Mouse (Mus musculus) embryonic facial prominence, embryonic 13.5 days (tissue): ENCODE data around the gene Marf1. TPM values are rescaled to one million over a fixed set of nuclear protein-coding genes. Genes with fewer than 3 reads are reported as not detected.
"Not testable (repeated sequence)": the region's sequence is repeated elsewhere in the genome, so short reads cannot be mapped to it uniquely, and the experiment has no call there.

Experiments used
- ATAC-seq: fragments of 200-750 bp; cut with Nextera tagmentation; 2 replicates; pipeline ENCODE4 v1.8.0; 2017; ENCODE audit warnings: low read depth; ENCODE audit not compliant: insufficient number of reproducible peaks, insufficient read depth, low FRiP score, low TSS enrichment
- H3K27ac ChIP-seq: fragments of 300-500 bp; sonication (generic); 2 replicates; pipeline ENCODE4 v1.5.1; 2015; ENCODE audit warnings: moderate library complexity, mild to moderate bottlenecking, inconsistent platforms
- H3K27me3 ChIP-seq: fragments of 300-500 bp; sonication (generic); 2 replicates; pipeline ENCODE4 v1.6.1; 2015; ENCODE audit warnings: mild to moderate bottlenecking, inconsistent platforms
- H3K36me3 ChIP-seq: fragments of 300-500 bp; sonication (generic); 2 replicates; pipeline ENCODE4 v1.6.1; 2015; ENCODE audit warnings: mild to moderate bottlenecking, inconsistent platforms
- H3K4me1 ChIP-seq: fragments of 300-500 bp; sonication (generic); 2 replicates; pipeline ENCODE4 v1.6.1; 2015; ENCODE audit warnings: inconsistent platforms
- H3K4me2 ChIP-seq: fragments of 300-500 bp; sonication (generic); 2 replicates; pipeline ENCODE4 v1.6.1; 2015; ENCODE audit warnings: moderate library complexity, mild to moderate bottlenecking, inconsistent platforms
- H3K4me3 ChIP-seq: fragments of 300-500 bp; sonication (generic); 2 replicates; pipeline ENCODE4 v1.5.1; 2015; ENCODE audit warnings: mild to moderate bottlenecking, inconsistent platforms
- H3K9ac ChIP-seq: fragments of 300-500 bp; sonication (generic); 2 replicates; pipeline ENCODE4 v1.6.1; 2015; ENCODE audit warnings: mild to moderate bottlenecking, inconsistent platforms
- H3K9me3 ChIP-seq: fragments of 300-500 bp; sonication (generic); 2 replicates; pipeline ENCODE4 v1.6.1; 2016; ENCODE audit warnings: inconsistent platforms
- WGBS: fragments of 180-500 bp; shearing (Covaris S2); methylation state at CpG from one replicate; pipeline ENCODE4 v1.1.7; 2015; ENCODE audit warnings: mixed read lengths; 5-methylcytosine and 5-hydroxymethylcytosine counted together
- polyA plus RNA-seq: library from polyadenylated mRNA; unstranded; fragments of >200 nt; fragmentation: Nextera tagmentation; extraction: Ambion mirVana; gene quantifications from 2 replicates; pipeline ENCODE4 v1.2.1, GENCODE M21; 2015

Marf1 gene
- polyA plus RNA-seq, 1 experiment from 2014 or later, result 19.0 TPM

GRCm38 (mm10) chr16:14110922-14111321 lies 52.2 kb downstream of the Marf1 start:
- H3K4me1 ChIP-seq, result no peaks in the 10 kb centered on the region
- no peak overlapping the region for H3K4me3 ChIP-seq
- peaks cover 69% of the 10 kb centered on the region for H3K36me3 ChIP-seq
- ATAC-seq, result no peak
- 79% methylated on average over 2 of the region's 2 CpGs for WGBS
- no peaks in the 10 kb centered on the region for H3K9me3 ChIP-seq
- no peaks in the 10 kb centered on the region for H3K27me3 ChIP-seq
- no peak overlapping the region for H3K4me2 ChIP-seq
- no peak overlapping the region for H3K27ac ChIP-seq
- H3K9ac ChIP-seq, result no peak overlapping the region

- Histone ChIP-seq H3K4me3 (no peak overlapping the region), H3K9ac (no peak overlapping the region), H3K36me3 (peaks cover 62% of the 10 kb centered on the region), H3K9me3 (no peaks in the 10 kb centered on the region), H3K27ac (no peak overlapping the region), H3K27me3 (no peaks in the 10 kb centered on the region), H3K4me2 (no peak overlapping the region), H3K4me1 (no peaks in the 10 kb centered on the region)
- ATAC-seq, result no peak
- WGBS, result 67% methylated on average over 3 of the region's 3 CpGs
These were observed 53.4 kb downstream of the Marf1 start for GRCm38 (mm10) chr16:14109651-14110230.

DNA sequence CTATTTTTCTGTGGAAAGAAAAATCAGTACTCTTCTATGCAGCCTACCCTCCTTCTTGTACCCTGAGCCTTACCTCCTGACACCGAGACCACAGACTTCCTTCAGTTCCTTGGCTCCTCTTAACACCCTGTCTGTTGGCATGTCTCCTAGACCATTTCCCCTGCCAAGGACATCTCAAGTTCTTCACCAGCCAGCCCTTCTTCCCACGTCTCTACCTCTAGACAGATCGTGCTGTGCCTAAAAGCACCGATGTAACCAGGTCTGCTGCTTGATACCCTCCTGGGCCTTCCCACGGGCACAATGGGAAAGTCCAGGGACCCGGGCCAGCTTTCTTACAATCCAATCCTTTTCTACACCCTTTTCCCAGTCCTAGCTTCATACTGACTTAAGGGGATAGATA lies 57.3 kb downstream of the Marf1 start:
- Histone ChIP-seq H3K27me3 (no peaks in the 10 kb centered on the region), H3K4me3 (no peak overlapping the region), H3K4me1 (no peaks in the 10 kb centered on the region), H3K4me2 (no peak overlapping the region), H3K36me3 (peaks cover 29% of the 10 kb centered on the region), H3K9ac (no peak overlapping the region), H3K9me3 (no peaks in the 10 kb centered on the region), H3K27ac (no peak overlapping the region)
- WGBS, result 87% methylated on average over 6 of the region's 6 CpGs
- no peak for ATAC-seq

- Histone ChIP-seq H3K4me3 (no peak overlapping the region), H3K9ac (no peak overlapping the region), H3K36me3 (no peaks in the 10 kb centered on the region), H3K4me2 (no peak overlapping the region), H3K4me1 (no peaks in the 10 kb centered on the region), H3K27ac (no peak overlapping the region), H3K9me3 (no peaks in the 10 kb centered on the region), H3K27me3 (no peaks in the 10 kb centered on the region)
- WGBS, result 67% methylated on average over 2 of the region's 2 CpGs
- no peak for ATAC-seq
These were observed 71.4 kb downstream of the Marf1 start for GRCm38 (mm10) chr16:14091771-14092170.

DNA sequence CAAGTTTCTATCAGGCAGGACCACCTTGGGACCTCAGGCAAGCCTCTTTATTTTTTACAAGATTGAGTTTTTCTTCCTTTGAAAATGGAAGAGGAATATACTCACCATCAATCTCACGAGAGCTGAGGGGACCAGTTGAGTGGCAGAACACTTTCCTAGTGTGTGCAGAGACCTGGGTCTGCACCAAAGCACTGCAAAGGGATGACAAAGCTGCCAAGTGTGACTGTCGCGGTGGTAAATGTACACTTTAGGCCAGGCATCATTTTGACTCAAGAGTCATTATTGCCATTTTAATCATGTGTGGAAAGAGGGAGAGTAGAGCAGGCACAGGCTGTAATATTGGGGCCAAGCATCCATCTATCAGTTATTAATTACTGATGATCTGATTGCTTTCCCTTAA lies 73.9 kb downstream of the Marf1 start:
- H3K4me1 ChIP-seq, result no peaks in the 10 kb centered on the region
- ATAC-seq, result no peak
- H3K9me3 ChIP-seq, result no peaks in the 10 kb centered on the region
- no peaks in the 10 kb centered on the region for H3K36me3 ChIP-seq
- no peak overlapping the region for H3K4me3 ChIP-seq
- no peaks in the 10 kb centered on the region for H3K27me3 ChIP-seq
- no peak overlapping the region for H3K4me2 ChIP-seq
- no peak overlapping the region for H3K27ac ChIP-seq
- no peak overlapping the region for H3K9ac ChIP-seq
- 82% methylated on average over 3 of the region's 3 CpGs for WGBS

DNA sequence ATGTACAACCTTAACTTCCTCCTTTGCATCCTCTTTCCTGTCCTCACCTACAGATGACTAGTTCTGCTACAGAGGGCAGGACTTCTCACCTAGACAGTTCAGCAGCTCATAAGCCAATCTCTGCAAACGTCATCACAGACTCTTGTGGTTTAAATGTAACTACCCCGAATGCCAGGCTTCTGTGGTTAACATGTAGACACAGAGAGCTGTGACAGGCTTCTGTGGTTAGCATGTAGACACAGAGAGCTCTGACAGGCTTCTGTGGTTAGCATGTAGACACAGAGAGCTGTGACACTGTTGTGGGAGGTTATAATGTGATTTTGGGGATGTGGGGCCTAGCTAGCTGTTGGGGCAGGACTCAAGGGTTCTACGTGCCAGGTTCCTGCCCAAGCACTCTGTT lies 74.9 kb downstream of the Marf1 start:
- H3K4me3 ChIP-seq, result no peak overlapping the region
- H3K27ac ChIP-seq, result no peak overlapping the region
- no peaks in the 10 kb centered on the region for H3K27me3 ChIP-seq
- H3K4me2 ChIP-seq, result no peak overlapping the region
- H3K9me3 ChIP-seq, result no peaks in the 10 kb centered on the region
- no peak overlapping the region for H3K9ac ChIP-seq
- ATAC-seq, result no peak
- no peaks in the 10 kb centered on the region for H3K36me3 ChIP-seq
- no peaks in the 10 kb centered on the region for H3K4me1 ChIP-seq
- WGBS, result 63% methylated on average over 3 of the region's 3 CpGs

DNA sequence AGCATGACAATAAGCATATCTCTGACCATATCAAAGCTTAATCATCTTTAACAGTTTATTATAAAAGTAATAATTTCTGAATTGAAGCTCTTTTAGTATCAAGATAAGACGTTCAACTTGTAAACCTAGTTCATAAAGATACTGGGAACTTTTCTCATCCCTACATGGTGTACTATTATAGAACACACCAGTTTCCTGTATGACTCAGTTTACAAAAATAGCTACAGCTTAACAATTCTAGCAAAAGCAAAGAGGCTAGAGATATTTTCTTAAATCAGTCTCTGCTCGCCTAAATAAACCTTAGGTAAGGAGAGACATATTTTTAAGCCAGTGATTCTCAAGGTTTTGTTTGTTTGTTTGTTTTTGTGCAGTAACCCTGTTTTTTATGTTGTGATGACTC lies 80.2 kb downstream of the Marf1 start:
- Histone ChIP-seq H3K9ac (no peak overlapping the region), H3K36me3 (no peaks in the 10 kb centered on the region), H3K27ac (no peak overlapping the region), H3K9me3 (no peaks in the 10 kb centered on the region), H3K4me2 (no peak overlapping the region), H3K4me3 (no peak overlapping the region), H3K27me3 (no peaks in the 10 kb centered on the region), H3K4me1 (no peaks in the 10 kb centered on the region)
- WGBS, result 80% methylated on average over 2 of the region's 2 CpGs
- no peak for ATAC-seq

DNA sequence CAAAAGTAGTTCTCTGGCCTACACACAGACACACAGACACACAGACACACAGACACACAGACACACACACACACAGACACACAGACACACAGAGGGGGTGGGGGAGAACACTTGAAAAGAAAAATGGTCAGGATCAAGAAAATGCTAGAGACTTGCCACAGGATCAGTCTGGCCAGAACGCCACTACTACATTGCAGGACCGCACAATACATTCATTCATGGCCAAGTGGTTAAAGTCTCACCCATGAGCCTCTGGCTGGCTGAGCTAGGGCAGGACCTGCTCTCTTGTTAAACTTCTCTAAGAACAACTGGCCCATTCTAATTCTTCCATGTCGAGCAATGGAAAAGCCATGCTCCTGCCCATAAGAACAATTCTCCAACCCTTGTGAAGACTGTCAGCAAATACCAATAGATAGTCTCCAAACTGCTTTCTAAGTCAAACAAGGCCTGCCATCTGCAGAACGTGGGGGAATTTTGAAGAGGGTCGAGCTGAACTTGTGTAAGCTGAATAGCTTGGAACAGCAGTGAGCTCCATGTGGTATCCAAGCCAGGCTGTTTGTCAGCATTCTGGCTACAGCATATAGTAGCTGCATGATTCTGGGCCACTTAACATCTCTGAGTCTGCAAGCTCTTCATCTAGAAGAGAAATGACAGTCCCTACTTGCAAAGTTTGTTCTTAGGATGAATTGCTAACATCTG lies 92.5 kb downstream of the Marf1 start:
- WGBS, result 58% methylated on average over 5 of the region's 5 CpGs
- Histone ChIP-seq H3K27ac (no peak overlapping the region), H3K27me3 (no peaks in the 10 kb centered on the region), H3K4me3 (no peak overlapping the region), H3K9ac (no peak overlapping the region), H3K4me2 (no peak overlapping the region), H3K9me3 (no peaks in the 10 kb centered on the region), H3K36me3 (no peaks in the 10 kb centered on the region), H3K4me1 (no peaks in the 10 kb centered on the region)
- no peak for ATAC-seq

- H3K4me2 ChIP-seq, H3K9ac ChIP-seq, H3K36me3 ChIP-seq, H3K4me1 ChIP-seq, ATAC-seq, H3K9me3 ChIP-seq, H3K4me3 ChIP-seq, H3K27ac ChIP-seq, H3K27me3 ChIP-seq: not testable (repeated sequence)
- WGBS, result 81% methylated on average over 2 of the region's 2 CpGs
These were observed 94.5 kb downstream of the Marf1 start for GRCm38 (mm10) chr16:14068701-14069100.

DNA sequence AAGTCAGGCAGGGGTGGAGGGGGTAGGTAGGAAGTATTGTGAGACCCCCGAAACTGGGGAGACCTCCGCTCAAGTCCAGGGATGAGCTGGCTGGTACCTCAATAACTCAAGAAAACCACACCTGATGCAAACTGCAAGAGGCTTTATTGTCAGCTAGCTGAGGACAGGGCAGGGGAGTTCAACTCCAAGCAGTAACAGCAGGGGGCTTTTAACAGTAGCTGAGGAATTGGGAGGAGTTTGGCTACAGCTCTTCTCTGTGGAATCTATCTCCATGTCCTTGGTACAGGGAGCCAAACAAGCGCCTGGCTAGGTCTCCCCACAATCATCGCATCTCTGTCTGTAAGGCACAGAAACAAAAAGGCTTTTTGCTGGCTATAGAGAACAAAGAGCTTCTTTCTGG lies 96.6 kb downstream of the Marf1 start:
- not testable (repeated sequence) for H3K36me3 ChIP-seq, H3K4me1 ChIP-seq, ATAC-seq, H3K4me2 ChIP-seq, H3K27ac ChIP-seq, H3K9me3 ChIP-seq, H3K9ac ChIP-seq, H3K27me3 ChIP-seq, H3K4me3 ChIP-seq
- WGBS, result 68% methylated on average over 4 of the region's 4 CpGs

DNA sequence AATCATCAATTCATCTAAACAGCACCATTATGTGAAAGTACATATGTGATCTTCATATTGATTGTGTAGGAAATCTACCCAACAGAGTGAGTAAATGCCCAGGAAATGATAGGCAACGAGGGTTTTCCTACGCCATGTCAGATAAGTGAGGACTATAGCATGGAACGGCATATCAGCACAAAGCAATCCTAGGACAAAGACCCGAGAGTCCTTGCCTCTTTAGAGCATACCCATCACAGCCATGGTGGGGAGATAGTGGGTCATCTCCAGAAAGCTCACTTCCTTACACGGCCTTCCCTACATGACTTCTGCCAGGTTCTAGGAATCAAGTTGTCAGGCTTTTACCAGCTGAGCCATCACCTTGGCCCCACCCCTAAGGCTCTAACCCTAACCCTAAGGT lies 103.3 kb downstream of the Marf1 start:
- no peaks in the 10 kb centered on the region for H3K9me3 ChIP-seq
- H3K9ac ChIP-seq, result no peak overlapping the region
- no peaks in the 10 kb centered on the region for H3K4me1 ChIP-seq
- H3K27me3 ChIP-seq, result no peaks in the 10 kb centered on the region
- no peaks in the 10 kb centered on the region for H3K36me3 ChIP-seq
- 82% methylated on average over 5 of the region's 5 CpGs for WGBS
- no peak overlapping the region for H3K4me3 ChIP-seq
- ATAC-seq, result no peak
- no peak overlapping the region for H3K4me2 ChIP-seq
- H3K27ac ChIP-seq, result no peak overlapping the region
